Mouse (Mus musculus) inflammation-experienced regulatory T-cells (primary cell): ENCODE data around the gene Dram1. TPM values are rescaled to one million over a fixed set of nuclear protein-coding genes. Genes with fewer than 3 reads are reported as not detected.

Source experiments
- polyA plus RNA-seq, 2 experiments: library from polyadenylated mRNA; unstranded; fragments of 100-300 nt; shearing (Covaris generic); gene quantifications; one replicate each; pipeline ENCODE4 v1.2.1; 2017

Dram1 gene
- 1 to 10 TPM in 1 of 2 experiments, under 1 TPM in 1; 0.13 to 1.6 TPM for polyA plus RNA-seq

GRCm38 (mm10) chr10:88379013-88379885 is at the start of gene Dram1, which contains the start of gene Gnptab:
Gene Dram1 (minus strand): TSS chr10:88379080.
Gene Gnptab (plus strand): TSS chr10:88379132.

Other genes with a start within 250 kb of the Dram1 start
- under 1 TPM; 0.47 to 0.50 TPM for gene Parpbp, start 232.1 kb downstream of the Dram1 start, polyA plus RNA-seq
- 10 to 100 TPM; 31.7 to 43.5 TPM for gene Nup37, start 232.1 kb downstream of the Dram1 start, polyA plus RNA-seq
- 10 to 100 TPM; 82.9 to 89.6 TPM for gene Washc3, start 178.0 kb downstream of the Dram1 start, polyA plus RNA-seq
- 10 to 100 TPM; 15.5 to 26.9 TPM for gene Gnptab, start 52 bp upstream of the Dram1 start, polyA plus RNA-seq
- gene Sycp3, start 80.5 kb upstream of the Dram1 start, polyA plus RNA-seq = under 1 TPM in 1 of 2 experiments, not detected in 1; 0.18 TPM
- gene Chpt1, start 125.0 kb upstream of the Dram1 start, polyA plus RNA-seq = 10 to 100 TPM; 11.2 to 13.6 TPM
- under 1 TPM; 0.27 to 0.36 TPM for gene Mybpc1, start 226.1 kb upstream of the Dram1 start, polyA plus RNA-seq